Mouse (Mus musculus) CH12.LX (cell line): Measurements from ENCODE around the gene Rabac1.

ENCODE experiments used
- CTCF ChIP-seq, 2 experiments: IDR thresholded peaks in 1 of 2; conservative IDR thresholded peaks in 1 of 2; 2 replicates each; pipeline ENCODE4 v1.5.1; 2011 to 2012; ENCODE audit warnings: low read depth in 2 of 2, low read length in 2 of 2, improper control_type of control experiment in 1 of 2, inconsistent platforms in 1 of 2, mild to moderate bottlenecking in 1 of 2, moderate library complexity in 1 of 2
- USF1 ChIP-seq: IDR thresholded peaks from 2 replicates; pipeline ENCODE4 v1.6.1; 2014; ENCODE audit warnings: low read depth, mild to moderate bottlenecking, inconsistent platforms, low read length, improper control_type of control experiment

DNA sequence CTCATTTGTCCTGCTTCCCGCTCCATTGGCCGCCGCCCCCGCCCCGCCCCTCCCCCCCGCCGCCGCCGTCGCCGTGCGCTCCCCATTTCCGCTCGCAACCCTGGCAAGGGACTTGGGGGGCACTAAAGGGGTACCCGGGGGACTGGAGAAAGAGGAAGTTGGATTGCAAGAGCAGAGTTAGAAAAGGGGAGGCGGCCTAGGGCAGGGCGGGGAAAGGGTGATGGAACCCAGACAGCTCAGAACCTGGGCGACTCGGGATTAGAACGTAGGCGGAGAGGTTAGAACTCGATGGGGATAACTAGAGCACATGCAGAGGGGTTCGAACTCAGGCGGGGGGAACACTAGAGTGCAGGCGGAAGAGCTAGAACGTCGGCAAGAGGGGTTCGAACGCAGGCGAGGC, 18.1 kb downstream of the Rabac1 start:
- TF ChIP-seq CTCF (conservative IDR thresholded peaks at IDR 0.05 in 1 of 2, IDR thresholded peaks at IDR 0.05 in 1 of 2; ENCODE audit: low read depth in 2 of 2, low read length in 2 of 2) (no peak), USF1 (no peak)
